Mouse (Mus musculus) hindbrain, embryonic 12.5 days (tissue): ENCODE measurements around the gene Nemf. TPM values are rescaled to one million over a fixed set of nuclear protein-coding genes. Genes with fewer than 3 reads are reported as not detected.

ENCODE experiments used
- ATAC-seq: fragments of 200-750 bp; cut with Nextera tagmentation; 2 replicates; pipeline ENCODE4 v1.8.0; 2017; ENCODE audit warnings: moderate TSS enrichment; ENCODE audit not compliant: low FRiP score
- H3K27ac ChIP-seq: fragments of 300-500 bp; sonication (generic); 2 replicates; pipeline ENCODE4 v1.5.1; 2016; ENCODE audit warnings: mild to moderate bottlenecking
- H3K27me3 ChIP-seq: fragments of 300-500 bp; sonication (generic); 2 replicates; pipeline ENCODE4 v1.6.1; 2016; ENCODE audit warnings: mild to moderate bottlenecking
- H3K36me3 ChIP-seq: fragments of 300-500 bp; sonication (generic); 2 replicates; pipeline ENCODE4 v1.6.1; 2016; ENCODE audit warnings: mild to moderate bottlenecking
- H3K4me1 ChIP-seq: fragments of 300-500 bp; sonication (generic); 2 replicates; pipeline ENCODE4 v1.6.1; 2016
- H3K4me2 ChIP-seq: fragments of 300-500 bp; sonication (generic); replicated peaks from 2 replicates; pipeline ENCODE4 v1.6.1; 2016; ENCODE audit warnings: mild to moderate bottlenecking
- H3K4me3 ChIP-seq: fragments of 300-500 bp; sonication (generic); 2 replicates; pipeline ENCODE4 v1.5.1; 2016; ENCODE audit warnings: mild to moderate bottlenecking
- H3K9ac ChIP-seq: fragments of 300-500 bp; sonication (generic); 2 replicates; pipeline ENCODE4 v1.6.1; 2016; ENCODE audit warnings: mild to moderate bottlenecking, moderate library complexity
- H3K9me3 ChIP-seq: fragments of 300-500 bp; sonication (generic); replicated peaks from 2 replicates; pipeline ENCODE4 v1.6.1; 2016; ENCODE audit warnings: mild to moderate bottlenecking
- WGBS: fragments of 180-500 bp; shearing (Covaris S2); methylation state at CpG from one replicate; pipeline ENCODE4 v1.1.7; 2016; 5-methylcytosine and 5-hydroxymethylcytosine counted together
- microRNA-seq: library from miRNA; unstranded; fragments of <30 nt; microRNA quantifications from one replicate; pipeline ENCODE4, GENCODE M21; 2017
- polyA plus RNA-seq: library from polyadenylated mRNA; unstranded; fragments of >200 nt; fragmentation: Nextera tagmentation; extraction: Ambion mirVana; gene quantifications from 2 replicates; pipeline ENCODE4 v1.2.1, GENCODE M21; 2016

Gene Nemf
- polyA plus RNA-seq, 1 experiment from 2014 or later = 90.7 TPM

GRCm38 (mm10) chr12:69267956-69268632 lies 88.9 kb downstream of the Nemf start:
- Histone ChIP-seq H3K9me3 (no peaks in the 10 kb centered on the region), H3K4me1 (no peaks in the 10 kb centered on the region), H3K36me3 (no peaks in the 10 kb centered on the region), H3K27ac (no peak overlapping the region), H3K4me3 (no peak overlapping the region), H3K9ac (no peak overlapping the region), H3K27me3 (no peaks in the 10 kb centered on the region), H3K4me2 (no peak overlapping the region)
- no peak for ATAC-seq
- WGBS = 78% methylated on average over 11 of the region's 11 CpGs

DNA sequence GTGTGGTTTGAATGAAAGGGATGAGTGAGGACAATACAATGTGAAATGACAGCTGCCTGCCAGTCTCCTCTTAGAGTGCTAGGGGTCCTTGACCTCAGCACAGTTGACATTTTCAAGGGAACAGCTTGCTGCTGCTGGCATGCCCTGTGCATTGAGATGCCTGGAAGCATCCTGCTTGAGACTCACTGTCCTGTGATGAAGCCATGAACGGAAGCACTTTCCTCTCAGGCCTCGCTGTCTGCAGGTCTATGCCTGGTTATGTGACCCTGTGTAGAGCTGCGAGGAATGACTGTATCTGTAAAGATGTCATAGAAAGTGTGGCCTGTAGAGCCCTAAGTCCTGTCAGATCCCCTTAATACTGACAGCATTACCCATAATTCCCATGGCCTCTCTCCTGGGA lies 91.9 kb downstream of the Nemf start:
- Histone ChIP-seq H3K4me1 (no peaks in the 10 kb centered on the region), H3K27me3 (no peaks in the 10 kb centered on the region), H3K9me3 (no peaks in the 10 kb centered on the region), H3K9ac (no peak overlapping the region), H3K36me3 (no peaks in the 10 kb centered on the region), H3K4me2 (no peak overlapping the region), H3K27ac (no peak overlapping the region), H3K4me3 (no peak overlapping the region)
- 85% methylated on average over 3 of the region's 3 CpGs for WGBS
- no peak for ATAC-seq

DNA sequence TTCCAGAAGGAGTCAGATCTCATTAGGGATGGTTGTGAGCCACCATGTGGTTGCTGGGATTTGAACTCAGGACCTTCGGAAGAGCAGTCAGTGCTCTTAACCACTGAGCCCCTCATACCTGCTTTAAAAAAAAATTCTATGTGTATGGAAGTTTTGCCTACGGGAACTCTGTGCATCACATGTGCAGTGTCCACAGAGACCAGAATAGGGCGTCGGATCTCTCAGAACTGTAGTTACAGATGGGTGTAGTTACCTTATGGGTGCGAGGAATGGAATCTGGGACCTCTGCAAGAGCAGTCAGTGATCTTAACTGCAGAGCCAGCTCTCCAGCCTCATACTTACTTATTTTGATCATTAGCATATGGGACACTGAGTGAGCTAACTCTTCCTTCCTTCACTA lies 94.7 kb downstream of the Nemf start:
- ATAC-seq = no peak
- H3K4me3 ChIP-seq = no peak overlapping the region

More for the DNA sequence above, 94.7 kb downstream of the Nemf start:
- Histone ChIP-seq H3K9me3 (no peaks in the 10 kb centered on the region), H3K27me3 (no peaks in the 10 kb centered on the region), H3K9ac (no peak overlapping the region), H3K36me3 (no peaks in the 10 kb centered on the region), H3K27ac (no peak overlapping the region), H3K4me1 (no peaks in the 10 kb centered on the region), H3K4me2 (no peak overlapping the region)
- 93% methylated on average over 5 of the region's 5 CpGs for WGBS

Small RNAs within 50 kb of the gene (microRNA-seq; reads per million reads assigned to microRNA genes)
- gene Gm47299 (not detected), gene Gm47305 (not detected)

Other genes with a start within 250 kb of the Nemf start
- 1,103 and 1,375 TPM in 2 replicates for gene Rps29, start 198.0 kb downstream of the Nemf start, polyA plus RNA-seq
- 15.0 and 15.5 TPM in 2 replicates for gene Lrr1, start 188.4 kb downstream of the Nemf start, polyA plus RNA-seq
- gene Rpl36al, start 173.1 kb downstream of the Nemf start, polyA plus RNA-seq = 409 and 448 TPM in 2 replicates
- 53.2 and 60.2 TPM in 2 replicates for gene Mgat2, start 173.0 kb downstream of the Nemf start, polyA plus RNA-seq
- gene Gm49383, start 160.1 kb downstream of the Nemf start, polyA plus RNA-seq = 21.4 and 24.7 TPM in 2 replicates
- 12.7 and 13.1 TPM in 2 replicates for gene Dnaaf2, start 158.7 kb downstream of the Nemf start, polyA plus RNA-seq
- 20.0 and 21.0 TPM in 2 replicates for gene Gm49384, start 152.9 kb downstream of the Nemf start, polyA plus RNA-seq
- gene Pole2, start 129.0 kb downstream of the Nemf start, polyA plus RNA-seq = 15.3 and 15.7 TPM in 2 replicates
- gene Klhdc1, start 116.0 kb downstream of the Nemf start, polyA plus RNA-seq = 5.8 and 6.6 TPM in 2 replicates
- 257 and 262 TPM in 2 replicates for gene Klhdc2, start 60.5 kb downstream of the Nemf start, polyA plus RNA-seq
- gene Arf6, start 15.0 kb upstream of the Nemf start, polyA plus RNA-seq = 56.1 and 61.9 TPM in 2 replicates
- 1.1 and 1.8 TPM in 2 replicates for gene Gm9887, start 15.3 kb upstream of the Nemf start, polyA plus RNA-seq
- 22.1 and 23.0 TPM in 2 replicates for gene Vcpkmt, start 225.9 kb upstream of the Nemf start, polyA plus RNA-seq